Mouse (Mus musculus): ENCODE results near the gene Cd93.

DNA sequence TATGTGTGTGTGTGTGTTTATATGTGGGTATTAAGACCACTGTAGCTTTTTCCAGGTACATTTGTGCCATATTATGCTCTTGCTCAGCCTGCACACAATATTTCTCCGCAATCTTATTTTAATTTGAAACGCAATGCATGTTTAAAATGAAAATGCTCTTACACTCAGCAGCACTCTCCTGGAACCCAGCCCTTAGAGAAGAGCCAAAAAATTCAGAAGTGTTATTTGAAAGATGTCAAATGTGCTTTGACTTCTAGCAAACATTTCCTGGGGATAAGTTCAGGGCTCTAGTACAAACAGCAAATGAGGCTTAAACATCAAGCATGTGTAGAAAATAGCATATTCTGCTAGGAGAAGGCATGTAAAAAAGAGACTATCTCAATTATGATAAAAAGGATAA, 23.6 kb downstream of the Cd93 start:
- no peak for TF ChIP-seq POLR2A (IDR thresholded peaks at IDR 0.05; ENCODE audit: low read depth, low read length)
- TF ChIP-seq CTCF (IDR thresholded peaks at IDR 0.05; ENCODE audit: extremely low read depth, insufficient read depth, insufficient read length, insufficient replicate concordance), result no peak
